Mouse (Mus musculus): Measurements from ENCODE around the gene D630045J12Rik. TPM values are rescaled to one million over a fixed set of nuclear protein-coding genes. Genes with fewer than 3 reads are reported as not detected.

The D630045J12Rik gene
- total and polyA plus RNA-seq, 2 experiments from 2014 or later, result 9.7 to 42.5 TPM

DNA sequence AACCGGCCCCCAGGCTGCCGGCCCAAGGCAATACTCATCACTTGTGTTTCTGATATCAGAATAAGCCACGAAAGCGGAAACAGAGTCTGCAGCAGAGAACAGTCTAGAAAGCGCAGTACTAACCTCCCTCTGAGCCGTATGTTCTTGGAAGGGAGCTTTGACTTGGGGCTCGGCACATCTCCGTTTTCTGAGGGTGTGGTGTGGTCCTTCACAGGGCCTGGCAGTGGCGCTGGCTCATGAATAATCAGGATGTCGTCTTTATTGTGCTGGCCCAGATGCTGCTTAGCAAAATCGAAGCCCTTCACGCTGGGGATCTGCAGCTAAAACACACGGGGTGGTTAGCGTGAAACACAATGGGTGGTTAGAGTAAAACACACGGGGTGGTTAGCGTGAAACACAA, 95.9 kb downstream of the D630045J12Rik start:
- 36% methylated on average over 16 of the region's 16 CpGs for WGBS
- no peaks in the 10 kb centered on the region for H3K4me1 ChIP-seq (ENCODE audit: insufficient read depth, low read length)
- no peak for ATAC-seq (ENCODE audit: low FRiP score)
- no peak for TF ChIP-seq CTCF (IDR thresholded peaks at IDR 0.05)
- no peaks in the 10 kb centered on the region for H3K9me3 ChIP-seq (ENCODE audit: low read length)
- no peak overlapping the region for H3K4me2 ChIP-seq (ENCODE audit: low read depth, low read length, poor library complexity, severe bottlenecking)
- peaks cover 13% of the 10 kb centered on the region; the same call in 1 of the 2 replicates for H3K36me3 ChIP-seq (ENCODE audit: insufficient read depth, low read length)
- H3K4me3 ChIP-seq (ENCODE audit: low read depth, low read length), result no peak overlapping the region
- H3K27me3 ChIP-seq (ENCODE audit: insufficient read depth, low read length), result no peaks in the 10 kb centered on the region
- H3K27ac ChIP-seq (ENCODE audit: low read depth, low read length), result no peak overlapping the region
- H3K9ac ChIP-seq (replicated peaks; ENCODE audit: low read length, poor library complexity, severe bottlenecking), result no peak overlapping the region
- no peak for DNase-seq (ENCODE audit: low spot score)

DNA sequence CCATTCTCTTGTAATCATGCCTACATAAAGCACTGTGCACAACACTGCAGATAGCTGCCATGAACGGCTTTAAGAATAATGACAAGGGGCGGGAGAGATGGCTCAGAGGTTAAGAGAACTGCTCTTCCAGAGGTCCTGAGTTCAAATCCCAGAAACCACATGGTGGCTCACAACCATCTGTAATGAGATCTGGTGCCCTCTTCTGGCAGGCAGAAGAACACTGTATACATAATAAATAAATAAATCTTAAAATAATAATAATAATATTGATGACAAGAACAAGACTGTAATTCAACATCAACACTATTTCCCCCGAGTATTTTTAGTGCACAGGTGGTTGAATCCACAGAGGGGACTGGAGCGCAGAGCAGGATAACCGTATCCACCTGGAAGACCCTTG, 97.6 kb downstream of the D630045J12Rik start:
- no peak overlapping the region for H3K27ac ChIP-seq (ENCODE audit: low read depth, low read length)
- no peak overlapping the region for H3K4me2 ChIP-seq (ENCODE audit: low read depth, low read length, poor library complexity, severe bottlenecking)
- H3K4me3 ChIP-seq (ENCODE audit: low read depth, low read length), result no peak overlapping the region
- TF ChIP-seq CTCF (IDR thresholded peaks at IDR 0.05), result peak; percentile 49
- H3K9ac ChIP-seq (replicated peaks; ENCODE audit: low read length, poor library complexity, severe bottlenecking), result no peak overlapping the region
- ATAC-seq (ENCODE audit: low FRiP score) (no peak), DNase-seq (ENCODE audit: low spot score) (no peak)
- H3K27me3 ChIP-seq (ENCODE audit: insufficient read depth, low read length), result no peaks in the 10 kb centered on the region
- peaks cover 15% of the 10 kb centered on the region; the same call in 1 of the 2 replicates for H3K36me3 ChIP-seq (ENCODE audit: insufficient read depth, low read length)
- 93% methylated on average over 5 of the region's 5 CpGs for WGBS
- H3K4me1 ChIP-seq (ENCODE audit: insufficient read depth, low read length), result no peaks in the 10 kb centered on the region
- H3K9me3 ChIP-seq (ENCODE audit: low read length), result no peaks in the 10 kb centered on the region

DNA sequence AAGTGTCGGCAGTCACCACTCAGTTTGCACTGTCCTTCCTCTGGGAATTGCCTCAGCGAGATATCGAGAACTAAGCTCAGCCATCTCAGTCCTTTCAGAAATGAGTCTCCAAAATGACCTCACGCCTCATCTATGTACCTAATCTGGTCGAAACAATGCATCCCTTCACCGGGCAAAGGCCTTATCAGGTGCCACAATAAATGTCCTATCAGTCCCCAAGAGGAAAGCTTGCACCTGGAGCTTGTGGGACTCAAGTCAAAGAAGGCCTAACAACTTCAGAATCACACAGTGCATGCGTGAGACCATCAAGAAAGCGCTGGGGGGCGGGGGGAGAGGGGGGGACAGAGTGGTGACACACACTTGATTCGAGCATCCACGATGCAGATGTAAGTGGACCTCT, 101.5 kb downstream of the D630045J12Rik start:
- no peaks in the 10 kb centered on the region for H3K4me1 ChIP-seq (ENCODE audit: insufficient read depth, low read length)
- 88% methylated on average over 11 of the region's 11 CpGs for WGBS
- H3K27ac ChIP-seq (ENCODE audit: low read depth, low read length), result no peak overlapping the region
- no peaks in the 10 kb centered on the region for H3K9me3 ChIP-seq (ENCODE audit: low read length)
- no peak overlapping the region for H3K9ac ChIP-seq (replicated peaks; ENCODE audit: low read length, poor library complexity, severe bottlenecking)
- TF ChIP-seq CTCF (IDR thresholded peaks at IDR 0.05), result no peak
- no peak overlapping the region for H3K4me2 ChIP-seq (ENCODE audit: low read depth, low read length, poor library complexity, severe bottlenecking)
- peaks cover 43% of the 10 kb centered on the region for H3K36me3 ChIP-seq (ENCODE audit: insufficient read depth, low read length)
- H3K27me3 ChIP-seq (ENCODE audit: insufficient read depth, low read length), result no peaks in the 10 kb centered on the region
- H3K4me3 ChIP-seq (ENCODE audit: low read depth, low read length), result no peak overlapping the region
- DNase-seq (ENCODE audit: low spot score) (no peak), ATAC-seq (ENCODE audit: low FRiP score) (no peak)

DNA sequence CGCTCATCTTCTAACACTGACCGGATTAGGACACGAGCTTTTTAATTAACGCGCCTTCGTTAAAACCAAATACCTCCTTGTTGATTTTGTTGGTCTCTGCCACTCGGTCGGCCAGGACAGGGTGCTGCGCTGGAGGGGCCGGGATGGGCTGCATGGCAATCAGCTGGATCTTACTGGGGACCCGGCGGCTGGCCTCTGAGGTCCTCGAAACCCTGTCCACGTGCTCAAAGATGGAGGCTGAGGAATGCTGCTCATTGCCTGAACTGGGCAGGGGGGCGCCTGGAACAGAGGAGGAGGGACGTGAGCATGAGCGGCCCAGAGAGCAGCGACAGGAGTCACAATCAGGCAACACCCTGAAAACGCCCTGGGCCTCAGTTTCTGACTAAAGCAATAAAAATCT, 104.3 kb downstream of the D630045J12Rik start:
- WGBS, result 91% methylated on average over 19 of the region's 19 CpGs
- H3K27ac ChIP-seq (ENCODE audit: low read depth, low read length), result no peak overlapping the region
- ATAC-seq (ENCODE audit: low FRiP score) (no peak), DNase-seq (ENCODE audit: low spot score) (no peak)
- no peaks in the 10 kb centered on the region for H3K4me1 ChIP-seq (ENCODE audit: insufficient read depth, low read length)
- H3K27me3 ChIP-seq (ENCODE audit: insufficient read depth, low read length), result no peaks in the 10 kb centered on the region
- H3K9me3 ChIP-seq (ENCODE audit: low read length), result no peaks in the 10 kb centered on the region
- H3K9ac ChIP-seq (replicated peaks; ENCODE audit: low read length, poor library complexity, severe bottlenecking), result no peak overlapping the region
- H3K4me2 ChIP-seq (ENCODE audit: low read depth, low read length, poor library complexity, severe bottlenecking), result no peak overlapping the region
- peaks cover 54% of the 10 kb centered on the region for H3K36me3 ChIP-seq (ENCODE audit: insufficient read depth, low read length)
- TF ChIP-seq CTCF (IDR thresholded peaks at IDR 0.05), result no peak
- H3K4me3 ChIP-seq (ENCODE audit: low read depth, low read length), result no peak overlapping the region

DNA sequence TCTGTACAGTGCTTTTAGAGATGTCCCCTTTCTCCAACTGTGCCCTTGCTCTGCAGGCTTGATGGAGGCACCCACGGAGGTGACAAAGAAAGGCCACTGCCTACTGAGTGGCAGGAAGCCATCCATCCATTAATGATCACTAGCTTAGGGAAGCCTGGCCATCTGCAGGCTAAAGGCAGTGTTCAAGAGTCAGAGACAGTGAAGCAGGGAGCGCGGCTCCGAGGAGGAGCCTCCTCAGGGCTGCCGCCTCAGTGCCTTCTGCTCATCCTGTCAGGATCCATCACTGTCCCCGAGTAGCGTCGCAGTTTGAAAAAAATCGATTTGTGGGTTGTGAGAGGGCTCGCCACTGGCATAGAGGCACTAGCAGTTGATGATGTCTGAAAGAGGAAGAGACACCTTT, 105.2 kb downstream of the D630045J12Rik start:
- no peak for TF ChIP-seq CTCF (IDR thresholded peaks at IDR 0.05)
- Histone ChIP-seq H3K4me3 (ENCODE audit: low read depth, low read length) (no peak overlapping the region), H3K9me3 (ENCODE audit: low read length) (no peaks in the 10 kb centered on the region), H3K4me1 (ENCODE audit: insufficient read depth, low read length) (no peaks in the 10 kb centered on the region), H3K27me3 (ENCODE audit: insufficient read depth, low read length) (no peaks in the 10 kb centered on the region), H3K4me2 (ENCODE audit: low read depth, low read length, poor library complexity, severe bottlenecking) (no peak overlapping the region), H3K36me3 (ENCODE audit: insufficient read depth, low read length) (peaks cover 53% of the 10 kb centered on the region), H3K9ac (replicated peaks; ENCODE audit: low read length, poor library complexity, severe bottlenecking) (no peak overlapping the region), H3K27ac (ENCODE audit: low read depth, low read length) (no peak overlapping the region)
- ATAC-seq (ENCODE audit: low FRiP score), result no peak
- WGBS, result 85% methylated on average over 10 of the region's 10 CpGs
- peak; percentile 51 for DNase-seq (ENCODE audit: low spot score)

GRCm38 (mm10) chr6:38147301-38147700, 106.5 kb downstream of the D630045J12Rik start:
- DNase-seq (ENCODE audit: low spot score) (no peak), ATAC-seq (ENCODE audit: low FRiP score) (no peak)
- WGBS, result 86% methylated on average over 5 of the region's 5 CpGs

More at GRCm38 (mm10) chr6:38147301-38147700, 106.5 kb downstream of the D630045J12Rik start:
- Histone ChIP-seq H3K36me3 (ENCODE audit: insufficient read depth, low read length) (peaks cover 55% of the 10 kb centered on the region), H3K4me3 (ENCODE audit: low read depth, low read length) (no peak overlapping the region), H3K27me3 (ENCODE audit: insufficient read depth, low read length) (no peaks in the 10 kb centered on the region), H3K9ac (replicated peaks; ENCODE audit: low read length, poor library complexity, severe bottlenecking) (no peak overlapping the region), H3K4me2 (ENCODE audit: low read depth, low read length, poor library complexity, severe bottlenecking) (no peak overlapping the region), H3K9me3 (ENCODE audit: low read length) (no peaks in the 10 kb centered on the region), H3K27ac (ENCODE audit: low read depth, low read length) (no peak overlapping the region), H3K4me1 (ENCODE audit: insufficient read depth, low read length) (no peaks in the 10 kb centered on the region)
- TF ChIP-seq CTCF (IDR thresholded peaks at IDR 0.05), result no peak

All from midbrain, postnatal 0 days (tissue).